Mouse (Mus musculus): ENCODE data around the gene Tdrd9.
"Not testable (repeated sequence)": the region's sequence is repeated elsewhere in the genome, so short reads cannot be mapped to it uniquely, and the experiment has no call there.

DNA sequence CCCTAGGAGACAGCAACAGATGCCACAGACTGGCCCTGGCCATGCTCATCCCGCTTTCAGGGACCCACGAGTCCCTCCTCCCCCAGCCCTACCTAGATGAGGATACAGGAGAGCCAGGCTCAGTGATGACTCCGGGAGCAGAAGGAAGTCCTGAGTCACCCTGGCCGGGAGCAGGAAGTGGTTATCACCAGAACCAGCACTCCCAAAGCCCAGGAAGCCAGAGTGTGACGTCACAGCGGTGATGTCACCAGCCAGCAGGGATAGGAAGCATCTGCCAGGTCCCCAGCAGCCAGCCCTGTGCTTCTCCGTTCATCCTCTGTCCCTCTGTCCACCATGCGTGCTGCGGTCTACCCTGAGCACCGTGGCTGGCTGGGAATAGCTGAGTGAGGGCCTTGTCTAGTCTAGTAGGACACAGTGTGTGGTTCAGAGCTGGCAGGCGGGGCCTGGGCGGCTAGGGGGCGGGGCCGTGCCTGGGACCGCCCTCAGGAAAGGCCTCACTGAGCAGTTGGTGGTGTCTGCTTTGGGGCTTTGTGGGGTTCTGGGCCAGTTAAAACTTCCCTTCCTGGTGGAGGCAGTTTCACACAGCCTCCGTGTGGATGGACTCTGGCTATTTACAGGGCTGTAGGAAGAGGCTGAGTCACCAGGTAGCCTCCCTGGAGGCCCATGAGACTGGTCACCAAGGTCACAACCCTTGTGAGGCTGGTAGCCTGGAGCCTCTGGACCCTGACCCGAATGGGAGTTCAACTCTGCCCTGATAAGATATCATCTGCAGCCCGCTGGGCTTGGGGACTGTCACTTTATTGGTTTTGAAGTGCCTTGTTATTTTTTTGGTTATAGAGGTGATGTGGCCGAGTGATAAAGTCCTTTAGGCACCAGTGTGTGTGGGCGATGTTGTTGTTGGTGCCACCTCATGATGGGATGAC lies 27.0 kb upstream of the Tdrd9 start:
- not testable (repeated sequence) for TF ChIP-seq POLR2A, CTCF (IDR thresholded peaks at IDR 0.05; ENCODE audit: extremely low read depth, insufficient read depth, low read length)

Measured in cortical plate, adult 2 months (tissue).